Mouse (Mus musculus): ENCODE results near the gene Myh11. TPM values are rescaled to one million over a fixed set of nuclear protein-coding genes. Genes with fewer than 3 reads are reported as not detected.
A peak's percentile ranks its signal among the peaks of the same experiment; 100 is the strongest.

The Myh11 gene
- polyA plus RNA-seq, 1 experiment from 2014 or later: 245 TPM

DNA sequence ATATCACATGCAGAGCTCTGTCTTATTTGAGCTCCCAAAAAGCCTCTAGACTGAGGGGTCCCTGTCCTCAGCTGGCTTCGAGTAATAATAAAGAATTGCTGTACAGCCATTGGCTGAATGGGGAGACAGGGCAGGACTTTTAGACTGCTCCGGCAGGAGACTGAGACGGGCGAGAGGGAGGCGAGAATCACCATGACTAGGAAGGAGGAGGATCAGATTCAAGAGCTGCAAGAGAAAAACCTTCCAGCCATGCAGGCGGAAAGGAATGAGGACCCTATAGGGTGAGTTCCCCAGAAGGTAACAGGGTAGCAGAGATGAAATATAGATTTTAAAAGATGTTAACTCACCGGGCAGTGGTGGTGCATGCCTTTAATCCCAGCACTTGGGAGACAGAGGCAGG lies 21.7 kb upstream of the Myh11 start:
- Histone ChIP-seq H3K4me3 (ENCODE audit: low read depth, low read length) (no peak overlapping the region), H3K9ac (ENCODE audit: low read length) (no peak overlapping the region), H3K9me3 (ENCODE audit: control insufficient read depth, low read length) (no peaks in the 10 kb centered on the region), H3K4me1 (replicated peaks; ENCODE audit: control insufficient read depth, insufficient read depth) (no peaks in the 10 kb centered on the region), H3K4me2 (replicated peaks; ENCODE audit: low read depth) (no peak overlapping the region), H3K27me3 (ENCODE audit: control insufficient read depth, insufficient read depth, low read length) (no peaks in the 10 kb centered on the region), H3K27ac (replicated peaks) (no peak overlapping the region), H3K36me3 (ENCODE audit: control insufficient read depth, insufficient read depth, low read length) (peaks cover 3% of the 10 kb centered on the region; the same call in 1 of the 2 replicates)
- 92% methylated on average over 7 of the region's 7 CpGs for WGBS
- ATAC-seq (ENCODE audit: low FRiP score, low TSS enrichment): no peak
- TF ChIP-seq CTCF (IDR thresholded peaks at IDR 0.05; ENCODE audit: low read depth): no peak
- TF ChIP-seq EP300 (optimal IDR thresholded peaks at IDR 0.05): no peak
- no peak for DNase-seq (ENCODE audit: low spot score)

DNA sequence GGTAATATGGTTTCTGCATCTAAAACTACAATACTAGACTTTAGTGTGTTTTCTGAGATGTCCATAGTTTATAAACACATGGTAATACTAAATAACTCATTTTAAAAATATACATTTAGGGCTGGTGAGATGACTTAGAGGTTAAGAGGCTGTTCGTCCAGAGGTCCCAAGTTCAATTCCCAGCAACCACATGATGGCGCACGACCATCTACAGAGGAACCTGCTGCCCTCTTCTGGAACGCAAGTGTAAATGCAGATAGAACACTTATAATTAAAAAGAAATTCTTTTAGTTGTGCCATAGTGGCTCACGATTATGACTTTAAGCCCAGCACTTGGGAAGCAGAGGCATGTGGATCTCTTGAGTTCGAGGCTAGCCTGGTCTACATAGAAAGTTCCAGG lies 20.2 kb upstream of the Myh11 start:
- Histone ChIP-seq H3K4me2 (replicated peaks; ENCODE audit: low read depth) (no peak overlapping the region), H3K9me3 (ENCODE audit: control insufficient read depth, low read length) (no peaks in the 10 kb centered on the region), H3K4me3 (ENCODE audit: low read depth, low read length) (no peak overlapping the region), H3K9ac (ENCODE audit: low read length) (no peak overlapping the region), H3K36me3 (ENCODE audit: control insufficient read depth, insufficient read depth, low read length) (peaks cover 6% of the 10 kb centered on the region; the same call in 1 of the 2 replicates), H3K4me1 (replicated peaks; ENCODE audit: control insufficient read depth, insufficient read depth) (no peaks in the 10 kb centered on the region), H3K27me3 (ENCODE audit: control insufficient read depth, insufficient read depth, low read length) (no peaks in the 10 kb centered on the region), H3K27ac (replicated peaks) (no peak overlapping the region)
- ATAC-seq (ENCODE audit: low FRiP score, low TSS enrichment) (no peak), DNase-seq (ENCODE audit: low spot score) (peak; percentile 56)
- TF ChIP-seq CTCF (IDR thresholded peaks at IDR 0.05; ENCODE audit: low read depth): peak; percentile 89
- no peak for TF ChIP-seq EP300 (optimal IDR thresholded peaks at IDR 0.05)
- 49% methylated on average over 6 of the region's 6 CpGs for WGBS

DNA sequence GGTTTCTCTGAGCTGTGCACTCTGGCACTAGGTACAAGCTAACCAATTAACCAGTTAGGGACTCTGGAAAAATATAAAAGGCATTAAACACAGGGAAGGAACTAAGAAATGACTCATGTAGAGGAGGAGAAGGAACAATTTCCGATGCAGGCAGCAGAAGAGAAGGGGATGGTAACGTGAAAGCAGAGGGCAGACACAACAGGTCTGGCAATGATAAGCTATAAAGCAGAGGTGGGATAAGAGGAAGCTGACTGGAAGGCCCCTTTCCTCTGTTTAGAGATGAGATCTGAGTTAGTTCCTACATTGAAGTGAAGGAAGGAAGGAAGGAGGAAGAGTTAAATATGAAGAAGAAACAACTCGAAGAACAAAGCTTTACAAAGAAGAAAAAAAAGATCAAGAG lies 18.7 kb upstream of the Myh11 start:
- WGBS: 69% methylated on average over 3 of the region's 3 CpGs

GRCm38 (mm10) chr16:14308245-14309073 lies 17.3 kb upstream of the Myh11 start:
- 76% methylated on average over 6 of the region's 6 CpGs for WGBS
- Histone ChIP-seq H3K9ac (ENCODE audit: low read length) (no peak overlapping the region), H3K4me1 (replicated peaks; ENCODE audit: control insufficient read depth, insufficient read depth) (no peaks in the 10 kb centered on the region), H3K4me3 (ENCODE audit: low read depth, low read length) (no peak overlapping the region), H3K36me3 (ENCODE audit: control insufficient read depth, insufficient read depth, low read length) (peaks cover 8% of the 10 kb centered on the region), H3K4me2 (replicated peaks; ENCODE audit: low read depth) (no peak overlapping the region), H3K9me3 (ENCODE audit: control insufficient read depth, low read length) (no peaks in the 10 kb centered on the region), H3K27ac (replicated peaks) (no peak overlapping the region), H3K27me3 (ENCODE audit: control insufficient read depth, insufficient read depth, low read length) (no peaks in the 10 kb centered on the region)
- DNase-seq (ENCODE audit: low spot score) (no peak), ATAC-seq (ENCODE audit: low FRiP score, low TSS enrichment) (no peak)
- TF ChIP-seq CTCF (IDR thresholded peaks at IDR 0.05; ENCODE audit: low read depth) (peak; percentile 7; the same call in 1 of the 2 replicates), EP300 (optimal IDR thresholded peaks at IDR 0.05) (no peak)

More for the DNA sequence above, 18.7 kb upstream of the Myh11 start:
- no peaks in the 10 kb centered on the region for H3K27me3 ChIP-seq (ENCODE audit: control insufficient read depth, insufficient read depth, low read length)
- no peak overlapping the region for H3K27ac ChIP-seq (replicated peaks)
- no peak overlapping the region for H3K9ac ChIP-seq (ENCODE audit: low read length)
- TF ChIP-seq CTCF (IDR thresholded peaks at IDR 0.05; ENCODE audit: low read depth) (no peak), EP300 (optimal IDR thresholded peaks at IDR 0.05) (no peak)
- ATAC-seq (ENCODE audit: low FRiP score, low TSS enrichment): no peak
- no peak overlapping the region for H3K4me3 ChIP-seq (ENCODE audit: low read depth, low read length)
- H3K4me1 ChIP-seq (replicated peaks; ENCODE audit: control insufficient read depth, insufficient read depth): no peaks in the 10 kb centered on the region
- no peaks in the 10 kb centered on the region for H3K9me3 ChIP-seq (ENCODE audit: control insufficient read depth, low read length)
- peaks cover 8% of the 10 kb centered on the region for H3K36me3 ChIP-seq (ENCODE audit: control insufficient read depth, insufficient read depth, low read length)
- DNase-seq (ENCODE audit: low spot score): no peak
- no peak overlapping the region for H3K4me2 ChIP-seq (replicated peaks; ENCODE audit: low read depth)

DNA sequence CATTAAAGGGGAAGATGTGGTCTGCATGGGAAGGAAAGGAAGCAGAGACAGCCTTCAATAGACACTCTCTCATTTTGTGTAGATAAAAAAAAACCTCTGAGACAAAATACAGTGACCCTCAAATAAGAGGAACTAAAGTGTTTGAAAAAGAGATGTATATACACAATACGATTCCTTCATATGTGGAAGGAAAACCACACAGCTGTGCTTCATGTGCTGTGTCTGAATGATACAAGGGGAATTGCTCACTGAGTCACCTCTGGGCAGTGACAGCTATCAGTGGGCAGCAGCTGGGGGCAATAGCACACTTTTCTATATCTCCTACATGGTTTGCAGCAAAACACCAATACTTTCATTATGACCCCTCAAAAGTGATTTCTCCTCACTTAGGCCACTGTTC lies 16.2 kb upstream of the Myh11 start:
- Histone ChIP-seq H3K4me3 (ENCODE audit: low read depth, low read length) (no peak overlapping the region), H3K9ac (ENCODE audit: low read length) (no peak overlapping the region), H3K27me3 (ENCODE audit: control insufficient read depth, insufficient read depth, low read length) (no peaks in the 10 kb centered on the region), H3K4me1 (replicated peaks; ENCODE audit: control insufficient read depth, insufficient read depth) (no peaks in the 10 kb centered on the region), H3K27ac (replicated peaks) (no peak overlapping the region), H3K9me3 (ENCODE audit: control insufficient read depth, low read length) (no peaks in the 10 kb centered on the region), H3K36me3 (ENCODE audit: control insufficient read depth, insufficient read depth, low read length) (peaks cover 8% of the 10 kb centered on the region), H3K4me2 (replicated peaks; ENCODE audit: low read depth) (no peak overlapping the region)
- no peak for TF ChIP-seq CTCF (IDR thresholded peaks at IDR 0.05; ENCODE audit: low read depth)
- no peak for TF ChIP-seq EP300 (optimal IDR thresholded peaks at IDR 0.05)
- ATAC-seq (ENCODE audit: low FRiP score, low TSS enrichment) (no peak), DNase-seq (ENCODE audit: low spot score) (no peak)
- whole genome bisulfite sequencing: 85% methylated on average over 1 of the region's 1 CpGs

DNA sequence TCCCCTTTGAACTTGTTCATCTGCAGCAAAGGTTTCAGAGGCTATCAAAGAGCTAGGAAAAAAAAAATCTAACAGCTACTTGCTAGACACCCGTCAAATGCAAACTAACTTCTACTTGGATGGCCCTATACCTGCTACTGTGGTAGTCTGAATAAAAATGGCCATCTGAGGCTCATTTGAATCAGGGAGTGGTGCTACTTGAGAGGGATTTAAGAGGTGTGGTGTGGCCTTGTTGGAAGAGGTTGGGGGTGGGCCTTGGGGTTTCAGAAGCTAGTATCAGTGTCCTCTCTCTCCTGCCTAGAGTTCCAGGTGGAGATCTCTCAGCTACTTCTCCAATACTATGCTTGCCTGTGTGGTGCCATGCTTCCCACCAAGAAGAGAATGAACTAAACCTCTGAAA lies 15.3 kb upstream of the Myh11 start:
- Histone ChIP-seq H3K4me2 (replicated peaks; ENCODE audit: low read depth) (no peak overlapping the region), H3K4me3 (ENCODE audit: low read depth, low read length) (no peak overlapping the region), H3K9me3 (ENCODE audit: control insufficient read depth, low read length) (no peaks in the 10 kb centered on the region), H3K27ac (replicated peaks) (no peak overlapping the region), H3K36me3 (ENCODE audit: control insufficient read depth, insufficient read depth, low read length) (peaks cover 10% of the 10 kb centered on the region), H3K4me1 (replicated peaks; ENCODE audit: control insufficient read depth, insufficient read depth) (no peaks in the 10 kb centered on the region), H3K27me3 (ENCODE audit: control insufficient read depth, insufficient read depth, low read length) (no peaks in the 10 kb centered on the region), H3K9ac (ENCODE audit: low read length) (no peak overlapping the region)
- ATAC-seq (ENCODE audit: low FRiP score, low TSS enrichment): no peak
- TF ChIP-seq CTCF (IDR thresholded peaks at IDR 0.05; ENCODE audit: low read depth) (no peak), EP300 (optimal IDR thresholded peaks at IDR 0.05) (no peak)
- WGBS: 90% methylated on average over 1 of the region's 1 CpGs
- DNase-seq (ENCODE audit: low spot score): no peak
